Mouse (Mus musculus): ENCODE measurements at regions not wholly inside any gene's neighbourhood (a gene's known extent, or its start where the extent isn't known, plus 50 kb on each side); places are given as distances from the start of the nearest gene placed in this dataset.

GRCm38 (mm10) chr5:77659016-77659415 lies 251.2 kb upstream of the Igfbp7 start:
- no peak for TF ChIP-seq POLR2A (IDR thresholded peaks at IDR 0.05; ENCODE audit: low read depth, low read length)
- TF ChIP-seq CTCF (IDR thresholded peaks at IDR 0.05; ENCODE audit: extremely low read depth, insufficient read length, insufficient replicate concordance, low read depth, low read length), result no peak

Measured in small intestine, adult 2 months (tissue).